18 mouse cellular contexts compared by ENCODE assay signal in the genomic region with DNA sequence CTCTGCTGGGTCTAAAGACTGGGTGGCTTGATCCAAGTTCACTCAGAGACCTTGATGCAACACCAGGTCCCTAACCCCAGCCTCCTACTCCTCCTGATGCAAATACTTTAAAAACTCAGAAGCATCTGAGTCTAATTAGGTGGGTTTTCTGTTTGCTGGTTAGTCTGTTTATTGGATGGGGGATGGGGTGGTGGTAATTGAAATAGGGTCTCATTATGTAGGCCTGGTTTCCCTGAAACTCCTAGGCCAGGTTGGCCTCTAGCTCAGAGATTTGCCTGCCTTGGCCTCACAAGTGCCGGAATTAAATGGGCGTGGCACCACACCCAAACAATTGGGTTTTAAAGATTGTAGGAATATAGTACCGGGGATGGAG. TPM values are rescaled to one million over a fixed set of nuclear protein-coding genes. Genes with fewer than 3 reads are reported as not detected.
DNase-seq lines count a peak whose midpoint lies in the region; ATAC-seq lines count a peak whose summit lies in the region.
"Had no signal": no experiment of that assay in that cellular context is flagged by ENCODE, and none has a peak within 500 bp of the region (broad histone marks: within the 10 kb centered on the region; RNA-seq: fewer than 3 reads in every experiment).

No protein-coding gene starts in this region.

- no peaks in the 10 kb centered on the region for H3K9me3 ChIP-seq in forebrain, embryonic 12.5 days
- H3K9me3 ChIP-seq in hindbrain, embryonic 14.5 days (ENCODE audit: control insufficient read depth, low read length) = no peaks in the 10 kb centered on the region
- H3K9me3 ChIP-seq in midbrain, embryonic 16.5 days (replicated peaks; ENCODE audit: control insufficient read depth, low read length, poor library complexity, severe bottlenecking) = no peaks in the 10 kb centered on the region

- ATAC-seq in forebrain, embryonic 12.5 days (ENCODE audit: low FRiP score) = no peak
- no peak for ATAC-seq in hindbrain, embryonic 14.5 days (ENCODE audit: low FRiP score)
- ATAC-seq in midbrain, embryonic 16.5 days = no peak
- ATAC-seq: intestine, embryonic 16.5 days; lung, postnatal 0 days; Patski had no signal

- DNase-seq in embryo, embryonic 10.5 days (ENCODE audit: low spot score) = peak; percentile 32
- DNase-seq in embryo, embryonic 9.5 days (ENCODE audit: extremely low spot score) = no peak
- DNase-seq in hindbrain, embryonic 14.5 days (ENCODE audit: low spot score) = no peak
- no peak for DNase-seq in lung, postnatal 36 days
- DNase-seq in kidney, adult 9 months = no peak
- DNase-seq in kidney, postnatal 36 days = no peak
- DNase-seq: cerebellum, adult 9-10 months; heart, adult 18-20 months; kidney, postnatal 25 days; layer of hippocampus, postnatal 36 days; right cerebral cortex, postnatal 25 days; thymus, adult 18-20 months had no signal

- peak overlapping the region; percentile 30 for H3K4me2 ChIP-seq in forebrain, embryonic 12.5 days
- no peak overlapping the region for H3K4me2 ChIP-seq in hindbrain, embryonic 14.5 days (replicated peaks)
- no peak overlapping the region for H3K4me2 ChIP-seq in midbrain, embryonic 16.5 days (ENCODE audit: low read length)
- H3K4me2 ChIP-seq: liver, embryonic 11.5 days had no signal

- peaks cover 4% of the 10 kb centered on the region; the same call in 1 of the 2 replicates for H3K27me3 ChIP-seq in forebrain, embryonic 12.5 days
- no peaks in the 10 kb centered on the region for H3K27me3 ChIP-seq in hindbrain, embryonic 14.5 days (ENCODE audit: control insufficient read depth, insufficient read depth, low read length)
- no peaks in the 10 kb centered on the region for H3K27me3 ChIP-seq in midbrain, embryonic 16.5 days (ENCODE audit: control insufficient read depth, insufficient read depth, low read depth, low read length)
- H3K27me3 ChIP-seq: Patski had no signal

- WGBS in forebrain, embryonic 12.5 days = 58% methylated on average over 3 of the region's 3 CpGs
- WGBS in hindbrain, embryonic 14.5 days = 64% methylated on average over 3 of the region's 3 CpGs
- WGBS in midbrain, embryonic 16.5 days = 69% methylated on average over 3 of the region's 3 CpGs

- peak overlapping the region; percentile 77 for H3K27ac ChIP-seq in forebrain, embryonic 12.5 days
- peak overlapping the region; percentile 72 for H3K27ac ChIP-seq in hindbrain, embryonic 14.5 days
- H3K27ac ChIP-seq in midbrain, embryonic 16.5 days (ENCODE audit: low read length) = peak overlapping the region; percentile 1; the same call in 1 of the 2 replicates

- H3K9ac ChIP-seq in forebrain, embryonic 12.5 days = peak overlapping the region; percentile 36; the same call in 1 of the 2 replicates
- H3K9ac ChIP-seq in hindbrain, embryonic 14.5 days = no peak overlapping the region
- no peak overlapping the region for H3K9ac ChIP-seq in midbrain, embryonic 16.5 days (ENCODE audit: low read depth, low read length)

- peaks cover 37% of the 10 kb centered on the region for H3K4me1 ChIP-seq in forebrain, embryonic 12.5 days
- peaks cover 24% of the 10 kb centered on the region; the same call in 1 of the 2 replicates for H3K4me1 ChIP-seq in hindbrain, embryonic 14.5 days (replicated peaks; ENCODE audit: control insufficient read depth, insufficient read depth, low read length)
- peaks cover 11% of the 10 kb centered on the region for H3K4me1 ChIP-seq in midbrain, embryonic 16.5 days (ENCODE audit: control insufficient read depth, insufficient read depth, low read length)

- no peak overlapping the region for H3K4me3 ChIP-seq in forebrain, embryonic 12.5 days (replicated peaks)
- no peak overlapping the region for H3K4me3 ChIP-seq in hindbrain, embryonic 14.5 days (replicated peaks; ENCODE audit: low read length)
- no peak overlapping the region for H3K4me3 ChIP-seq in midbrain, embryonic 16.5 days (ENCODE audit: low read depth, low read length)

- H3K36me3 ChIP-seq in forebrain, embryonic 12.5 days (replicated peaks) = no peaks in the 10 kb centered on the region
- H3K36me3 ChIP-seq in hindbrain, embryonic 14.5 days (replicated peaks; ENCODE audit: control insufficient read depth, insufficient read depth) = no peaks in the 10 kb centered on the region
- no peaks in the 10 kb centered on the region for H3K36me3 ChIP-seq in midbrain, embryonic 16.5 days (ENCODE audit: control insufficient read depth, insufficient read depth, low read length)

RNA-seq across cellular contexts. Expression of a gene that starts 7.5 kb away (rescaled TPM):
- polyA plus RNA-seq in forebrain, embryonic 12.5 days (2016; fragmentation: Nextera tagmentation; extraction: Ambion mirVana) = 76.1 and 81.6 TPM in 2 replicates
- 114 and 124 TPM in 2 replicates for polyA plus RNA-seq in hindbrain, embryonic 14.5 days (2014; fragmentation: Nextera tagmentation; extraction: Ambion mirVana)
- 98.2 and 100 TPM in 2 replicates for polyA plus RNA-seq in midbrain, embryonic 16.5 days (2015; fragmentation: Nextera tagmentation; extraction: Ambion mirVana)

RNA-seq across cellular contexts. Expression of a gene that starts 7.8 kb away (rescaled TPM):
- polyA plus RNA-seq in forebrain, embryonic 12.5 days (2016; fragmentation: Nextera tagmentation; extraction: Ambion mirVana) = 6.4 and 8.0 TPM in 2 replicates
- polyA plus RNA-seq in hindbrain, embryonic 14.5 days (2014; fragmentation: Nextera tagmentation; extraction: Ambion mirVana) = 16.9 and 17.4 TPM in 2 replicates
- polyA plus RNA-seq in midbrain, embryonic 16.5 days (2015; fragmentation: Nextera tagmentation; extraction: Ambion mirVana) = 11.8 and 11.9 TPM in 2 replicates

RNA-seq across cellular contexts. Expression of a gene that starts 29.3 kb away (rescaled TPM):
- polyA plus RNA-seq in forebrain, embryonic 12.5 days (2016; fragmentation: Nextera tagmentation; extraction: Ambion mirVana) = 14.9 and 16.4 TPM in 2 replicates
- polyA plus RNA-seq in hindbrain, embryonic 14.5 days (2014; fragmentation: Nextera tagmentation; extraction: Ambion mirVana) = 18.1 and 18.3 TPM in 2 replicates
- polyA plus RNA-seq in midbrain, embryonic 16.5 days (2015; fragmentation: Nextera tagmentation; extraction: Ambion mirVana) = 18.5 and 23.8 TPM in 2 replicates

RNA-seq across cellular contexts. Expression of a gene that starts 34.8 kb away (rescaled TPM):
- 8.4 and 9.2 TPM in 2 replicates for polyA plus RNA-seq in forebrain, embryonic 12.5 days (2016; fragmentation: Nextera tagmentation; extraction: Ambion mirVana)
- 5.3 and 6.6 TPM in 2 replicates for polyA plus RNA-seq in hindbrain, embryonic 14.5 days (2014; fragmentation: Nextera tagmentation; extraction: Ambion mirVana)
- polyA plus RNA-seq in midbrain, embryonic 16.5 days (2015; fragmentation: Nextera tagmentation; extraction: Ambion mirVana) = 7.7 and 8.1 TPM in 2 replicates

RNA-seq across cellular contexts. Expression of a gene that starts 37.6 kb away (rescaled TPM):
- polyA plus RNA-seq in forebrain, embryonic 12.5 days (2016; fragmentation: Nextera tagmentation; extraction: Ambion mirVana) = 57.5 and 60.5 TPM in 2 replicates
- 98.6 and 101 TPM in 2 replicates for polyA plus RNA-seq in hindbrain, embryonic 14.5 days (2014; fragmentation: Nextera tagmentation; extraction: Ambion mirVana)
- 90.1 and 102 TPM in 2 replicates for polyA plus RNA-seq in midbrain, embryonic 16.5 days (2015; fragmentation: Nextera tagmentation; extraction: Ambion mirVana)

Comparison
In these comparisons a context has a peak if more than half of its experiments do, and no peak if none do; other contexts are left out.
1. H3K27ac ChIP-seq: peak in every context shown above with its lines; median percentile 77 in forebrain, embryonic 12.5 days; 72 in hindbrain, embryonic 14.5 days; 1 in midbrain, embryonic 16.5 days.